Mouse (Mus musculus): Measurements from ENCODE around the gene Pou3f3. TPM values are rescaled to one million over a fixed set of nuclear protein-coding genes. Genes with fewer than 3 reads are reported as not detected.
A peak's percentile ranks its signal among the peaks of the same experiment; 100 is the strongest.

Pou3f3 gene
- total RNA-seq, 1 experiment from 2014 or later = not detected

GRCm38 (mm10) chr1:42693852-42694251 lies 1.7 kb upstream of the Pou3f3 start:
- peak; percentile 19; the same call in 1 of the 2 replicates for ATAC-seq (replicated peaks; ENCODE audit: low read depth, poor library complexity, severe bottlenecking)

GRCm38 (mm10) chr1:42694290-42694664 lies 1.3 kb upstream of the Pou3f3 start:
- ATAC-seq (replicated peaks; ENCODE audit: low read depth, poor library complexity, severe bottlenecking) = no peak

- no peak for ATAC-seq (replicated peaks; ENCODE audit: low read depth, poor library complexity, severe bottlenecking)
Measured at GRCm38 (mm10) chr1:42694665-42695577, 647 bp upstream of the Pou3f3 start.

- no peak for ATAC-seq (replicated peaks; ENCODE audit: low read depth, poor library complexity, severe bottlenecking)
Measured at GRCm38 (mm10) chr1:42696371-42697031, 933 bp downstream of the Pou3f3 start.

GRCm38 (mm10) chr1:42697321-42697755 lies 1.8 kb downstream of the Pou3f3 start:
- ATAC-seq (replicated peaks; ENCODE audit: low read depth, poor library complexity, severe bottlenecking) = no peak

- ATAC-seq (replicated peaks; ENCODE audit: low read depth, poor library complexity, severe bottlenecking) = peak; percentile 29; the same call in 1 of the 2 replicates
Measured at GRCm38 (mm10) chr1:42697756-42698583, 2.4 kb downstream of the Pou3f3 start.

GRCm38 (mm10) chr1:42698584-42699333 lies 3.2 kb downstream of the Pou3f3 start:
- ATAC-seq (replicated peaks; ENCODE audit: low read depth, poor library complexity, severe bottlenecking) = 0 out of 2 replicates have a peak, but pooled peaks have one; percentile 13

- ATAC-seq (replicated peaks; ENCODE audit: low read depth, poor library complexity, severe bottlenecking) = no peak
Measured at GRCm38 (mm10) chr1:42699471-42699871, 3.9 kb downstream of the Pou3f3 start.

- ATAC-seq (replicated peaks; ENCODE audit: low read depth, poor library complexity, severe bottlenecking) = no peak
Measured at GRCm38 (mm10) chr1:42700171-42700570, 4.6 kb downstream of the Pou3f3 start.

GRCm38 (mm10) chr1:42700815-42701214 lies 5.2 kb downstream of the Pou3f3 start:
- ATAC-seq (replicated peaks; ENCODE audit: low read depth, poor library complexity, severe bottlenecking) = no peak

- no peak for ATAC-seq (replicated peaks; ENCODE audit: low read depth, poor library complexity, severe bottlenecking)
Measured at GRCm38 (mm10) chr1:42701833-42702611, 6.5 kb downstream of the Pou3f3 start.

GRCm38 (mm10) chr1:42702984-42703383 lies 7.4 kb downstream of the Pou3f3 start:
- ATAC-seq (replicated peaks; ENCODE audit: low read depth, poor library complexity, severe bottlenecking) = no peak

- no peak for ATAC-seq (replicated peaks; ENCODE audit: low read depth, poor library complexity, severe bottlenecking)
Measured at GRCm38 (mm10) chr1:42703424-42703823, 7.9 kb downstream of the Pou3f3 start.

GRCm38 (mm10) chr1:42703851-42704613 lies 8.5 kb downstream of the Pou3f3 start:
- ATAC-seq (replicated peaks; ENCODE audit: low read depth, poor library complexity, severe bottlenecking) = no peak

- ATAC-seq (replicated peaks; ENCODE audit: low read depth, poor library complexity, severe bottlenecking) = no peak
Measured at GRCm38 (mm10) chr1:42704981-42705810, 9.6 kb downstream of the Pou3f3 start.

GRCm38 (mm10) chr1:42705811-42706160 lies 10.2 kb downstream of the Pou3f3 start:
- ATAC-seq (replicated peaks; ENCODE audit: low read depth, poor library complexity, severe bottlenecking) = no peak

- no peak for ATAC-seq (replicated peaks; ENCODE audit: low read depth, poor library complexity, severe bottlenecking)
Measured at GRCm38 (mm10) chr1:42707196-42707595, 11.6 kb downstream of the Pou3f3 start.
